Mouse (Mus musculus): ENCODE measurements around the gene Cyp4a31. TPM values are rescaled to one million over a fixed set of nuclear protein-coding genes. Genes with fewer than 3 reads are reported as not detected.
"Not testable (repeated sequence)": the region's sequence is repeated elsewhere in the genome, so short reads cannot be mapped to it uniquely, and the experiment has no call there.

The Cyp4a31 gene
- polyA plus RNA-seq, 1 experiment from 2014 or later, result not detected

- Histone ChIP-seq H3K27ac (ENCODE audit: low read length) (no peak overlapping the region), H3K4me3 (ENCODE audit: low read depth, low read length) (no peak overlapping the region), H3K9me3 (ENCODE audit: low read length) (no peaks in the 10 kb centered on the region), H3K4me2 (replicated peaks; ENCODE audit: low read depth, low read length) (no peak overlapping the region), H3K36me3 (ENCODE audit: insufficient read depth, low read length) (no peaks in the 10 kb centered on the region), H3K9ac (replicated peaks; ENCODE audit: low read depth) (no peak overlapping the region), H3K4me1 (ENCODE audit: insufficient read depth, low read depth, low read length) (no peaks in the 10 kb centered on the region), H3K27me3 (replicated peaks; ENCODE audit: insufficient read depth, low read length) (no peaks in the 10 kb centered on the region)
- 54% methylated on average over 2 of the region's 2 CpGs for WGBS
- peak; percentile 81 for DNase-seq (ENCODE audit: low spot score)
- ATAC-seq, result peak; percentile 95
- TF ChIP-seq CTCF (IDR thresholded peaks at IDR 0.05) (no peak), EP300 (IDR thresholded peaks at IDR 0.05) (0 out of 2 replicates have a peak, but pooled peaks have one; percentile 31)
Observed at GRCm38 (mm10) chr4:115575776-115576175, 12.3 kb downstream of the Cyp4a31 start.

- DNase-seq (ENCODE audit: low spot score) (no peak), ATAC-seq (no peak)
- Histone ChIP-seq H3K9ac (replicated peaks; ENCODE audit: low read depth) (no peak overlapping the region), H3K27me3 (replicated peaks; ENCODE audit: insufficient read depth, low read length) (no peaks in the 10 kb centered on the region), H3K4me2 (replicated peaks; ENCODE audit: low read depth, low read length) (no peak overlapping the region), H3K27ac (ENCODE audit: low read length) (no peak overlapping the region), H3K4me1 (ENCODE audit: insufficient read depth, low read depth, low read length) (no peaks in the 10 kb centered on the region), H3K9me3 (ENCODE audit: low read length) (no peaks in the 10 kb centered on the region), H3K36me3 (ENCODE audit: insufficient read depth, low read length) (no peaks in the 10 kb centered on the region), H3K4me3 (ENCODE audit: low read depth, low read length) (no peak overlapping the region)
- TF ChIP-seq EP300 (IDR thresholded peaks at IDR 0.05) (no peak), CTCF (IDR thresholded peaks at IDR 0.05) (no peak)
Observed at GRCm38 (mm10) chr4:115583036-115583435, 19.6 kb downstream of the Cyp4a31 start.

- Histone ChIP-seq H3K9ac (replicated peaks; ENCODE audit: low read depth) (no peak overlapping the region), H3K36me3 (ENCODE audit: insufficient read depth, low read length) (no peaks in the 10 kb centered on the region), H3K27me3 (replicated peaks; ENCODE audit: insufficient read depth, low read length) (no peaks in the 10 kb centered on the region), H3K27ac (ENCODE audit: low read length) (no peak overlapping the region), H3K4me1 (ENCODE audit: insufficient read depth, low read depth, low read length) (no peaks in the 10 kb centered on the region), H3K9me3 (ENCODE audit: low read length) (no peaks in the 10 kb centered on the region), H3K4me3 (ENCODE audit: low read depth, low read length) (no peak overlapping the region), H3K4me2 (replicated peaks; ENCODE audit: low read depth, low read length) (no peak overlapping the region)
- no peak for TF ChIP-seq EP300 (IDR thresholded peaks at IDR 0.05)
- TF ChIP-seq CTCF (IDR thresholded peaks at IDR 0.05), result no peak
- ATAC-seq, result no peak
- no peak for DNase-seq (ENCODE audit: low spot score)
- 91% methylated on average over 1 of the region's 1 CpGs for WGBS
Observed at GRCm38 (mm10) chr4:115596357-115596756, 32.9 kb downstream of the Cyp4a31 start.

GRCm38 (mm10) chr4:115596824-115597336 is 33.4 kb downstream of the Cyp4a31 start:
- 65% methylated on average over 2 of the region's 2 CpGs for WGBS

GRCm38 (mm10) chr4:115600611-115601010 is 37.2 kb downstream of the Cyp4a31 start, which contains the start of gene Cyp4a32:
Gene Cyp4a32 (plus strand): TSS chr4:115600969.
- H3K27me3 ChIP-seq (replicated peaks; ENCODE audit: insufficient read depth, low read length); H3K36me3 ChIP-seq (ENCODE audit: insufficient read depth, low read length); ATAC-seq; DNase-seq (ENCODE audit: low spot score); H3K9me3 ChIP-seq (ENCODE audit: low read length); H3K4me2 ChIP-seq (replicated peaks; ENCODE audit: low read depth, low read length); H3K27ac ChIP-seq (ENCODE audit: low read length); H3K9ac ChIP-seq (replicated peaks; ENCODE audit: low read depth); H3K4me1 ChIP-seq (ENCODE audit: insufficient read depth, low read depth, low read length); H3K4me3 ChIP-seq (ENCODE audit: low read depth, low read length): not testable (repeated sequence)
- WGBS, result 80% methylated on average over 8 of the region's 8 CpGs

More at GRCm38 (mm10) chr4:115596824-115597336, 33.4 kb downstream of the Cyp4a31 start:
- Histone ChIP-seq H3K27ac (ENCODE audit: low read length) (no peak overlapping the region), H3K36me3 (ENCODE audit: insufficient read depth, low read length) (no peaks in the 10 kb centered on the region), H3K9me3 (ENCODE audit: low read length) (no peaks in the 10 kb centered on the region), H3K4me1 (ENCODE audit: insufficient read depth, low read depth, low read length) (no peaks in the 10 kb centered on the region), H3K9ac (replicated peaks; ENCODE audit: low read depth) (no peak overlapping the region), H3K4me2 (replicated peaks; ENCODE audit: low read depth, low read length) (no peak overlapping the region), H3K4me3 (ENCODE audit: low read depth, low read length) (no peak overlapping the region), H3K27me3 (replicated peaks; ENCODE audit: insufficient read depth, low read length) (no peaks in the 10 kb centered on the region)
- DNase-seq (ENCODE audit: low spot score) (no peak), ATAC-seq (no peak)
- TF ChIP-seq EP300 (IDR thresholded peaks at IDR 0.05) (no peak), CTCF (IDR thresholded peaks at IDR 0.05) (no peak)

GRCm38 (mm10) chr4:115614005-115614404 is 50.6 kb downstream of the Cyp4a31 start:
- Histone ChIP-seq H3K4me1 (ENCODE audit: insufficient read depth, low read depth, low read length) (no peaks in the 10 kb centered on the region), H3K27ac (ENCODE audit: low read length) (no peak overlapping the region), H3K36me3 (ENCODE audit: insufficient read depth, low read length) (no peaks in the 10 kb centered on the region), H3K27me3 (replicated peaks; ENCODE audit: insufficient read depth, low read length) (no peaks in the 10 kb centered on the region), H3K9ac (replicated peaks; ENCODE audit: low read depth) (no peak overlapping the region), H3K4me2 (replicated peaks; ENCODE audit: low read depth, low read length) (no peak overlapping the region), H3K4me3 (ENCODE audit: low read depth, low read length) (no peak overlapping the region), H3K9me3 (ENCODE audit: low read length) (no peaks in the 10 kb centered on the region)
- DNase-seq (ENCODE audit: low spot score) (no peak), ATAC-seq (no peak)
- TF ChIP-seq EP300 (IDR thresholded peaks at IDR 0.05) (no peak), CTCF (IDR thresholded peaks at IDR 0.05) (no peak)

GRCm38 (mm10) chr4:115625560-115625959 is 62.1 kb downstream of the Cyp4a31 start:
- not testable (repeated sequence) for H3K27me3 ChIP-seq (replicated peaks; ENCODE audit: insufficient read depth, low read length); ATAC-seq; H3K9me3 ChIP-seq (ENCODE audit: low read length); DNase-seq (ENCODE audit: low spot score); H3K4me1 ChIP-seq (ENCODE audit: insufficient read depth, low read depth, low read length); H3K9ac ChIP-seq (replicated peaks; ENCODE audit: low read depth); H3K27ac ChIP-seq (ENCODE audit: low read length); H3K4me3 ChIP-seq (ENCODE audit: low read depth, low read length); H3K36me3 ChIP-seq (ENCODE audit: insufficient read depth, low read length); H3K4me2 ChIP-seq (replicated peaks; ENCODE audit: low read depth, low read length)
- 100% methylated on average over 3 of the region's 3 CpGs for WGBS

Other genes with a start within 250 kb of the Cyp4a31 start
- not detected in 2 replicates for gene Cyp4a12b, start 152.0 kb upstream of the Cyp4a31 start, polyA plus RNA-seq (2015; fragmentation: Nextera tagmentation; extraction: Ambion mirVana)
- gene Cyp4a30b, start 111.0 kb upstream of the Cyp4a31 start, polyA plus RNA-seq (2015; fragmentation: Nextera tagmentation; extraction: Ambion mirVana), result not detected in 2 replicates
- 0.06 and 0.07 TPM in 2 replicates for gene Cyp4a14, start 67.5 kb upstream of the Cyp4a31 start, polyA plus RNA-seq (2015; fragmentation: Nextera tagmentation; extraction: Ambion mirVana)
- 0.07 TPM in 1 of 2 replicates, not detected in the other for gene Cyp4a10, start 45.4 kb upstream of the Cyp4a31 start, polyA plus RNA-seq (2015; fragmentation: Nextera tagmentation; extraction: Ambion mirVana)
- 0.08 TPM in 1 of 2 replicates, not detected in the other for gene Cyp4a32, start 37.3 kb downstream of the Cyp4a31 start, polyA plus RNA-seq (2015; fragmentation: Nextera tagmentation; extraction: Ambion mirVana)
- 171 and 174 TPM in 2 replicates for gene Cyp4b1, start 84.1 kb downstream of the Cyp4a31 start, polyA plus RNA-seq (2015; fragmentation: Nextera tagmentation; extraction: Ambion mirVana)
- 24.4 and 26.8 TPM in 2 replicates for gene Efcab14, start 174.1 kb downstream of the Cyp4a31 start, polyA plus RNA-seq (2015; fragmentation: Nextera tagmentation; extraction: Ambion mirVana)
- 0.16 TPM in 1 of 2 replicates, not detected in the other for gene Tex38, start 217.4 kb downstream of the Cyp4a31 start, polyA plus RNA-seq (2015; fragmentation: Nextera tagmentation; extraction: Ambion mirVana)
- 30.0 and 30.5 TPM in 2 replicates for gene Atpaf1, start 221.2 kb downstream of the Cyp4a31 start, polyA plus RNA-seq (2015; fragmentation: Nextera tagmentation; extraction: Ambion mirVana)

Data from lung, postnatal 0 days (tissue).